Mouse (Mus musculus) cerebellum, adult 11-12 months (tissue): Measurements from ENCODE around the gene L2hgdh.

Experiments used
- DNase-seq: peaks from one replicate; pipeline ENCODE4 v3.0.0; 2022

The L2hgdh gene

DNA sequence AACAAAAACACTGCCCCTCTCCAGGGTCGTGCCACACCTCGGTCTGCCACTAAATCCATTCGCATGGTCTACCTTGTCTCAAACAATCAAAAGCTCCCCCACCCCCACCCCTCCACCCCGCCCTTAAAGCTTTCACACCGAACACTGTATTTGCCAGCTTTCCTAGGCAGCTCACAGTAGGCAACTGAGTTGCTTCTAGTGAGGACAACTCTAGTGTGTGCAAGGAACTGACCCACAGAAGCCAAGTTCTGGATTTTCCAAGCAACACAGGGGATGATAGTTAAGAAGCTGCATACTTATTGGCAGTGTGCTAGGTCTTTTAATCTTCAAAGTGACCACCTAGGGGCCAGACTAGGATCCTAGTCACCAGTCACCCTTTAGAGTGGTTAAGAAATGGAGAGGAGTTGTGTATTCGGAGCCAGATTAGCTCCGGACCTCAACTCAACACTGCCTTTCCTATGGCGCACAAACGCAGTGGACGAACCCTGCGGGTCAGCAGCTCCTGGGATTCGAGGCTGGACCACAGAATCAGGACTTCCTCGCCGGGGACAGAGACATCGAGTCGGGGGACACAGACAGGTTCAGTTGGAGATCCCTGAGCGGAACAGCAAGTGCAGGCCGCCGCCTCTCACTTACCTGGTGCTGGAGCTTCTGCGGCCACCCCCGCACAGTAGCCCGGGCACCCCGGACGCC lies 509 bp downstream of the L2hgdh start:
- DNase-seq, result peak; percentile 17

DNA sequence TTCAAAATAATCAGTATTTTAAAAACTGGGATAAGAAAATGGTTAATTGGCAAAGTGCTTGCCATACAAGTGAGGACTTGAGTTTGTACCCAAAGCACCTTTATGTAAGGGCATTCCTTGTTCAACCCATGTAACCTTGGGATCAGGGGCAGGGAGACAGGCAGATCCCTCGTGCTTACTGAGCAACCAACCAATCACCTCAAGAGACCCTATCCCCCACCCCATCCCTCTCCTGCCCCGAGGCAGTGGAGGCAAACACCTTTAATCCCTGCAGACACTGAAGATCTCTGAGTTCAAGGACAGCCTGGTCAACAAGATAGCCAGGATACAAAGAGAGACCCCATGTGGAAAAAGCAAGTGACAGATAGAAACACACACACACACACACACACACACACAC lies 1.3 kb downstream of the L2hgdh start:
- DNase-seq, result peak; percentile 18

DNA sequence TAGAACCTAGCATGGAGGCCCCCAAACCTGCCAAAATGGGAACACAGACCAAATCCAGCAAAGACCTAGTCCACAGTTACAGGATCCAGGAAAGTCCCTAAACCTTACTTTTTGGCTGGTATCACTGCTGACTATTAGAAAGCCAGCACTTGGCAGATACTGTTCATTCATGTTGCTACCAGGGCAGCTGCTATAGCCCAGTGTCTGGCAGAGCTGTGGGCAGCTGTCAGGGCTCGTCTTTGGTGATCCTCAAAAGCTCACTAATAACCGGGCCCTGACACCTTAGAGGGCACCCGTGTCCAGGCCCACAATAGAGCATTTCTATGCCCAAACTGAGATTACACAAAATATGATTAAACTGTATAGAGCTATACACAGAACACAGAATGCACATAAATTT lies 1.8 kb downstream of the L2hgdh start:
- no peak for DNase-seq

DNA sequence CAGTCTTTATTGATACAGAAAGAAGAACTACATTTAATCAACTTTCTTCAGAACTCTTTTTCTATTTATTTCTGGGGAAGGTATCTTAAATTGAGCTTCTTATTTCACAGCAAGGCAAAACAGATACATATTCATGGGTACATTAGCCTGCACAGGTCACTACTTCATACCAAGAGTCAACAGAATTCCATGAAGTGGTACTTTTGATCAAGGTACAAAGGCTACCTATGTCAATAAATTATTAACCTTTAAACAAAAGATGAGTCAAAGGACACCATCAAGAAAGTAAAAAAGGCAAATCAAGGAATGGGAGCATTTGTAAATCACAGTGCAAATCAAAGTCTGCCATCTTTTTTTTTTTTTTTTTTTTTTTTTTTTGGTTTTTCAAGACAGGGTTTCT lies 11.0 kb downstream of the L2hgdh start:
- no peak for DNase-seq

DNA sequence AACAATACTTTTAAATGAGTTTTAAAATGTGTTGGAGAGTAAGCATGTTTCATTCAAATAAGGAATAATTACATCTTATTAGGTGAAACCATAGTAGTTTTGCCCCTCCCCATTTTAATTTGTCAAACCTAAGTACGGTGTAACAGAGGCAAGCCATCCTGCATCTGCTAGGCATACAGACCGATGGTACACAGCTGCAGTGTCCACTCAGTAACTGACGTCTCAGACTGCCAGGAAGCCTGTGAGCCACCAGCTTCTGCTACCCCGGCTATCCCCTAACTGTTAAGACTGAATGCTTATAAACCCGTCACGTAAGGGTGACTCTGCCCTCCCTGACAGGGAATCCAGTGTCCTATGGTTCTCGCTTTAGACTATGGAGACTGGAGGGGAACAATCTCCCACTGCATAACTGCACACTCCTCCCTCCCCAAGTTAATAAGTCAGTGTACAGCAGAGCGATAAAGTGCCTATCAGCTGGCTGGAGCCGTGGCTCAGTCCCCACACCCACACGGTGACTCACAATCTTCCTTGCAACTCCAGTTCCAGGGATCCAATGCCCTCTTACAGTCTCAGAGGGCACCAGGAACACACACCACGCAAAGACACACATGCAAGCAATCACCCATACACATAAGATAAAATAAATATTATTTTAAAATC lies 19.7 kb downstream of the L2hgdh start:
- DNase-seq, result no peak

DNA sequence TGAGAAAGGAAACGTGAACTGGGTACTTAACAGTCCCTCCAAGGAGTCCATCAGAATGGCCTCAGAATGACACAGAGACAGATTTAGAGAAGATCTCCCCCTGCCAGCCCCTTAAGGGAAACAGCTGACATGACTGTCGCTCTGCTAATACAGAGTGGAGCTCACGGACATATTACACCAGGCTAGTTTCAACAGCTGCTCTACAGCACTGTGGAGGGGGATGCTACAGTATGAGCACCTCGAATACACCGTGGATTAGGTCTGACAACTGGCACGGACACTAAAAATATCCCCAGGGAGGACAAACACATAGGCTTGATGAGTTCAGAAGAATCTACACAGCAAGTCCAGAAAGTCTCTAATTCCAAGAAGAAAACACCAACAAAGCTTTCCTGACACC lies 26.3 kb downstream of the L2hgdh start:
- no peak for DNase-seq

DNA sequence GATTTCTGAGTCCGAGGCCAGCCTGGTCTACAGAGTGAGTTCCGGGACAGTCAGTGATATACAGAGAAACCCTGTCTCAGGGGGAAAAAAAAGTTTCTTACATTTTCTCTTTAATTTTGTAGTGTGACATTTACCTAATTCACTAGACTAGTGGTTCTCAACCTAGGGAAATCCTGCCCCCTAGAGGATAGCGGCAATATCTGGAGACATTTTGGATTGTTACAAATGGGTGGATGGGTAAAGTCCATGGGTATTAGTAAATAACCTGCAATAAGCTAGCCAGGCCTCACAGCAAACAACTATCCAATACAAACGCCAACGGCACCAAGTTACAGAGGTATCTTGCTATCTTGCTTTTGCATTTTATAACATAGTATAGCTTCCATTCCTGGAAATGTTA lies 27.9 kb downstream of the L2hgdh start:
- no peak for DNase-seq

DNA sequence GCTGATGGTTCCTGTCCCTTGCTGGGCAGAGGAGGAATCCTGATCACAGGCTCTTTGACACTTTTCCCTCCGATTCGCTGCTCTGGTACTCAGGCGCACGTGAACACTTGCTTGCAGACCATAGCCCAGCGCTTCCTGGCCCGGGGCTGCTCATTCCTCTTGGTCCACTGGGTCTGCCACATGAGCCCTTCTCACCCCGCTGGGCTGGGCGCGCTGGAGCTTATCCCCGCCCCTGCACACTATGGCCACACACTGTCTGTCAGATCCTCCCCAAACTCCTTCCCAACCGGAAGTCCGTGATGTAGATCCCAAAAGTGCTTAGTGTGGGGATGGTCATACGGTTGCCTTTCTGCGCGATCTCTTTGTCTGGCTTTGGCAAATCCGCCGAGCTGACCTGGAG lies 31.2 kb downstream of the L2hgdh start:
- DNase-seq, result no peak

DNA sequence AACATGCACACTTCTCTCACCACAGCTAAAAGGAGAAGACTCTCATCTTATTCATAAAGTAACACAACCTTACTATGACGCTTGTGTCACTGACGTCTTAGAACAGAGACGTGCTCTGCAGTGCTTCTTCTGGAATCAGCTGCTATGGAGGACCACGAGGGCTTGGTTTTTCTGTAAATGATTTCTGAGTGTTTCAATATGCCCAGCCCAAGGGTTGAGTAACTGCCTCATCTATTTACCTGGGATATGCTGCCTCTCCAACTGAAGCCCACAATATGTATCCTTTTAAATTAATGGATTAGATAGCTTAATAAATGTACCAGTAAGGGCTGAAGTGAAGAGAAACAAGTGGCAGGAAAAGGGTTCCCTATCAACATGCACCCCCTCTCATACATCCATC lies 34.0 kb downstream of the L2hgdh start:
- DNase-seq, result no peak

DNA sequence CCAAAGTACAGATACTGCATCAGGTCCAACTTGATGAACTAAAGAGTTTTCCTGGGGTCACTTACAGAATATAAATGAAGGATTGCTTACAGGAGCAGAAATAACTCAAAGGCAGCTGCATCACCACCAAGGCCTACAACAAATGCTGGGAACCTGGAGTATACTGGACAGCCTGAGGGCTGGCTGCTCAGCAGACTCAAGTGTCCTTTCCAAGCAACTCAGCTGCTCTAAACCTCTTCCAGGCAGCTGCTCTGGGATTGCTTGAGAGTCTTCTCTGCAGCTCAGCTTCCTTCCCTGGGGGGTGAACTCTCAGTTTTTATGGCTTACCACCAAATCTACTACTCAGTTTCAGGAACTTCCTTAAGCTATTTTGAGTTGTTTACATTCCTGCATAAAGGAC lies 35.6 kb downstream of the L2hgdh start:
- DNase-seq, result no peak

DNA sequence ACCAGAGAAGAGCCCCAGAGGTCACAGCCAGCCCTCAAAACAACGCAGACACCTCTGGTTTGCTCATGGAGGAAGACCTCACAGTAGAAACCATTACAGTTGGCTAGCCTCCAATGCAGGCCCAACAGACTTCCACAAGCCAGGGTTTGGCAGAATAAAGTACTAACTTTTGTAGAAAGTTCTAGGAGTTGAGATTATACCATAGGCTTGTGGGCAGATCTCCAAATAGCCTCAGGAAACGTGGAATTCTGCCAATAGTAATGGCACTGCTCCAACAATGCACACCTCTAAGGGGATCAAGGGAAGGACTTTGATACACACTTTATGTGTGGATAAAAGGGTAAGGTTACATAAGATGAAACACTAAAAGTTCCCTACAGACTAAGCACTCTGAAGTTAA lies 36.3 kb downstream of the L2hgdh start:
- DNase-seq, result no peak

DNA sequence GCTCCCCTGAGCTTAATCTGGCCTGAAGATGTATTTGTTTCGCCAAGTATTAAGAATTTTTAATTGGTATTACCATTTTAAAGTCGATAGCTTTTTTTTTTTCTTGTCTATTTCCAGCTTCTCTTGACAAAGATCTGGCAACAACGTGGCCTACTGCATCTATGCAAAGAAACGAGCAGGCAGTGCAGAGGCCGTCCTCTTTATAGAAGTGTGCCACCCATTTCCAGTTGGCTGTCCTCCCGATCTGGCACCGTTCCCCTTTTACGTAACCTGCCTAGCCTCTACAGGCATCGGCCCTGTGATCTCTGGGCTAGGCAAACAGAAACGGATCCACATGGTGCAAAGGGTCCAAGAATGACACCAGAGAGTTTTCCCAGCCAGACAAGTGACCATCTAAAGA lies 41.1 kb downstream of the L2hgdh start:
- DNase-seq, result peak; percentile 92

DNA sequence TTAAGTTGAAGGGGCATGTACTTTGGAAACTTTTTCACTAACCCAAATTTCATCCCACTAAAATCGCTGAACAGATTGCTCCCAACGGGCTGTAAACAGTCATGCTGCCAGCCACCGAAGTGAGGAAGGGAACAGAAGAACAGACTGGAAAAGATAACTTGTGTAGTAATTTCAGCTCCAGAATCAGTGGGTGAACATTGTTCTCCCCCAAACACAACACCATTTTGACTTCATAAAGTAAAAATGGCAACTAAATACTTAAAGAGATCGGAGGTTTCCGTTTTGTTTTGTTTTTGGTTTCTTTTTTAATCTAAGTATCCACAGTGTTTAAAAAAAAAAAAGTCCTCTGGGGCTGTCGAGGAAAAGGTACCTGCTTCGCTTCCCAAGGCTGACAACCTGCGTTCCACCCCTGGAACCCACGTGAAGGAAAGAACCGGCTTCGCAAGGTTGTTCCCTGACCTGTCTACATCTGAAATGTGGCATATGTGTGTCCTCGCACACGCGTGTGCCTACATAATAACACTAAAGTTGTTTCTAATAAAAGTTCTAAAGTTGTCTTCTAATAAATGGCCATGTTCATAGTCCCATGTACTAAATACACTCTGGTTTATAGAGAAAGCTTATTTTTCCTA lies 41.8 kb downstream of the L2hgdh start:
- DNase-seq, result no peak

DNA sequence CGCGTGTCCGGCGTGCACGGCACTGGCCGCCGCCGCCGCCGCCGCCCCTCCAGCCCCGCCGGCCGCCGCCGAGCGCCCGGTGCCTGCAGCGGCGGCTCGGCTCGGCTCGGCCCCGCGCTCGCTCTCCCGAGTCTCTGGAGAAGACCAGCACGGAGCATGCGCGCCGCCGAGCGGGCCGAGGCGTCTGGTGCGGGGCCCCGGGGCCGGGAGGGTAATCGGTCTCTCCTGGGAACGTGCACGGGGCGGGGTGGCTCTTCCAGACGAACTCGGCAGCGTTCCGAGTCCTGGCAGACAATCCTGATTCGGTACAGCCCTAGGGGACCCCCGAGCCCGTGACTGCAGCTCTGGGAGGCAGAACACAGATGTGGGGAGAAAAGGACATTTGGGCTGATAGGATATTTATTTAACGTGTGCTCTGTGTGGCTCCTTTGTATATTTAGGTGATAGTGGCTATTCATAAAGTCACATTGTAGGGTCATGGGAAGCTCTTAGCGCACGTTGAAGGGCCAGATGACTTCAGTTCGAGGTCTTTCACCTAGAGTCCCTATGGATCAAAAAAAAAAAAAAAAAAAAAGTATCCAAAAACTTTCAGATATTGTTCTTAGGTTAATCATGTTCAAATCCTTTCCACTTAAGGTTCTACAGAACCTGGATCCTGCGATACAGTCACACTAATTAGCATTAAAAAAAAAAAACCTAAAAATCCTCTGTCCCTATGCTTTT lies 42.4 kb downstream of the L2hgdh start:
- DNase-seq, result peak; percentile 89

DNA sequence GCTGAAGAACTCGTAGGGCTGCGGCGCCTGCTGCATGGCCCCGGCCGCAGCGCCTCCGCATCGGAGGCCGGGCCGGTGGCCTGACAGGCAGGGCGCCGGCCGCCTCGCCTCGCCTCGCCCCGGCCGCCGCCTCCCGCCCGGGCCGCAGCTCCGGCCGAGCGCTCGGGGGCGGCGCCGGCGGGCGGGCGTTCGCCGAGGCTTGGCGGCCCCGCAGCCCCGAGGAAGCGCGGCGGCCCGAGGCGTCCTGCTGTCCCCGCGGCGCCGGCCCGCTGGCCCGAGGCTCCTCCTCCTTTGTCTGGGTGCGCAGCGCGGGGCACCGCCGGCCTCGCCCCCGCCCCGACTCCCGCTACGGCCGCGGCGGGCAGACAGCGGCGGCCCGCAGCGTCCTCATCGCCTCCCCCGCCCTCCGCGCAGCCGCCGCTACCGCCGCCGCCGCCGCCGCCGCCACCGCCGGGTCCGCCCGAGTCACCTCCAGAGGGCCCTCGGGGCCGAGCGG lies 43.1 kb downstream of the L2hgdh start, which contains the start of gene Sos2:
Sos2 (minus strand) TSS at position 287 of the 496 bp plus-strand sequence.
- DNase-seq, result peak; percentile 78

DNA sequence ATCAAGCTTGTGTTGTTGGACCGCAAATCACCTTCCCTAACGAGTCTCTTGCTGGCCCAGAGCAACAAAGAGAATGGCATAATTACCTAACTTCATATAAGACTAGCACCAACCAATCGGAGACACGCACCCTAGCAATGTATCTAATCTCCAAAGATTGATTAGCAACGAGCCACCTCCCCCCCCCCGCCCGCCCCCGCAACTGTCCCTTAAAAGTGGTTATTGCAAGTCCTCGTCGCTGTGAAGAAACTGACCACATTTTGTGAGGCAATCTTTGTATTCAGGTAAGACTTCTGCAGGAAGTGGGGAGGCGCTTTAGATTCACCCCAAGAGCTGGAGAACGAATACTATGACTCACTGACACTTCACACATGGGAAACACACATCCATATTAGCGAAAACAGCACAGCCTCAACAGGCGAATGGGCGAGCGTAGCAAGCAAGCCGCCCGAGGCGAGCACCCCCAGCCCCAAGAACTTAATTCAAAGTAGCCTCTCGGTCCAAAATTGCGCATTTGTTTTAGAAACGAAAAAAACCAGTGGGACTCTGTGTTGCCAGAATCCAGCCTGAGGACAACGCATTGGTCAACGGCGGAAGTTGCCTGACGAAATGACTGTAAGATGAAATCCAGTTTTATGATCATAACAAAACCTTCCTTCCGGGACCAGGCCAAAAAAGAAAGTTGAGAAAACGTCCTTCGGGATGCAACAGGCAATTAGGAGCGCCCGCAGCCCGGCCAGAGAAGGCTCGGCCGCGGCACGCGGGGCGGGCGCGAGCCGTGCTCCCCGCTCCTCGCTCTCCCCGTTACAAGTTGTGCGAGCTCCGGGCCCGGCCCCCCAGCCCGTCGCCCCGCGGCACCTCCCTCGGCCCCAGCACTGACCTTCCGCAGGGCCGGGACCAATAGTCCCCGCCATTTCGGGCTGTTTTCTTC lies 43.8 kb downstream of the L2hgdh start:
- DNase-seq, result peak; percentile 54

DNA sequence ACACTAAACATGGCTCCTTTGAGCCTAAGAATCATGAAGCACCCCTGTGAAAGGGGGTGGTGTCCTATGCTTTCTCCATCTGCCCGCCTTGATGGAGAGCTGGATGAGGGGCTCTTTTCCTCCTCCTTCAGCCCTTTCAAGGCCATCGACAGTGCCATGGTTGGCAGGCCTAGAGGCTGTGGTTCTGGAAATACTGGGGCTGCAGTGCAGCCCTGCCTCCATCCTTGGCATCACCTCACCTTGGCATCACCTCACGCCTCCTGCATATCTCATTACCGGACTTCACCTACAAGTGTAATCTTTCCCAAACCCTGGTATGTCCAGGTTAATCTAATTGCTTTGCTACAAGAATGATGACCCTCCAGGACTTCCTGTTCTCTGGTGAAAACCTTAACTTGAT lies 48.5 kb downstream of the L2hgdh start:
- DNase-seq, result peak; percentile 41

DNA sequence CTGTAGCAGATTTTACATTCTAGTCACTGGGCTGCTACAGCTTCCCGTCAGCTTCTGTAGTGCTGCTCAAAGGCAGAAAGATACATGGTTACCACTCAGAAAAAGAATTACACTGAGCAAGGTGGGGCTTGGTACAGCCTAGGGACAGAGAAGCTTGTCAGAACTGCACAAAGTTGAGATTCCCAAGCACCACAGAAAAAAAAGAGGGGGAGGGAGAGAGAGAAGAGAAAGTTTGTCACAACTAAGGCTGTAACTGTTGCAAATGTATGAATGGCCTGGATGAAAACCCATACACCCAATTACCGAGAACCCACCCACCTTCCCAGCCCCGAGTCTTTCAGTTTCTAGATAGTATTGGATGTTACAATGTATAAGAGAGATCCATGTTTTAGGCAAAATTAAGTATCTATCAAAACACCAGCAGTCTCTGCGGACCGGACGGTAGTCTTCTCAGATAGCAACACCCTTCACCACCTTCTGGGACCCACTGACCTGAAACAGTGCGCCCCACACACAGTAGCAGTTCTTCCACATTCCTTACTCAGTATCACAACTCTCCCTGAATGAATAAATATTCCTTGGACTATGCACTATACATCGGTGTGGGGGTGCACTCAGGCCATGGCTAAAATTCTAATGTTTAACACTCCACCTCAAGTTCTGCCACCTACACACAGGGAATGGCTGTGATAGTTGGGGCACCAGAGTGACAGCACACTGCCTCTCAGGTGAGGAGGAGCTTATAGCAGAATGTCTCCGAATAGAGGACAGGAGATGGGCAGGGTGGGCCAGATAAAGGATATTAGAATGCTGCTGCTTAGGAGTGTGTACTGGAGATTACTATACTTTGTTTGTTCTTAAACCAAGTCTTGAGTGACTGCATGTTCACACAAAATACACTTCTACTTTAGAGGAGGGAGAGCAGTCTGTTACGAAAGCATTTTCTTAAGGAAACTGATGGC lies 49.8 kb downstream of the L2hgdh start:
- no peak for DNase-seq

DNA sequence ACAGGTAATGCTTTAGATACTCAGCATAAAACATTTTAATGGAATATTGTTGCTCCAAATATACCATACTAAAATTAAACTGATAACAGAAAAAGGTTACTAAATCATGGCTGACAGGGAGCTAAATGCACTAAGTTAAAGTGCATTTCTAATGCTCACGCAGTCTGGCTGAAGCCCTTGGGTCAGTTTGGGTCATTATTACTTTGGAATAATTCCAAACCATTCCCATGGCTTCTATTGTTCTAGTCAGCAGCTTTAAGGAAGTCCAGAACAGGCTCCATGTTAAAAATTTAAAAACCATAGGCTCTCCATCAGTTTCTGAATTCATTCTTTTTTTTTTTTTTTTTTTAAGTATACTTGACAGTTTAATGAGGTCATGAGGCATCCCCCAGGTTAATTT lies 50.5 kb downstream of the L2hgdh start:
- DNase-seq, result no peak

DNA sequence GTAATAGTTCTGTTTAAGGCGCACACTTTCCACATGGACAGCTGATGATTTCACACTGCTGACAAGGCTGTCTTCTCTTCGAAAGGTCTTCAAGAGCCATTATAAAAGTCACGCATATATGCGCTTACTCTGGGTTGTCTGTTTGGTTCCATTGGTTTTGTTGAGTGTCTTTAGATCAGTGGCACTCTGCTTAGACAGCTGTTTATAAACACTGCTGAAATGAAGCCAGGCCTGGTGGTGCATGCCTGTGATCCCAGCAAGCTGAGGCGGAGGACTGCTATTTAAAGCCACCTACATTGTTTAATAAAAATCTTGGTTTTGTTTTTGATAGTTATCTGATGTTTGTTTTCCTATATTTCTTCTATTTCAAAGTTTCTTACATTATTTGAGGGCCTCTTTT lies 58.0 kb downstream of the L2hgdh start:
- no peak for DNase-seq

DNA sequence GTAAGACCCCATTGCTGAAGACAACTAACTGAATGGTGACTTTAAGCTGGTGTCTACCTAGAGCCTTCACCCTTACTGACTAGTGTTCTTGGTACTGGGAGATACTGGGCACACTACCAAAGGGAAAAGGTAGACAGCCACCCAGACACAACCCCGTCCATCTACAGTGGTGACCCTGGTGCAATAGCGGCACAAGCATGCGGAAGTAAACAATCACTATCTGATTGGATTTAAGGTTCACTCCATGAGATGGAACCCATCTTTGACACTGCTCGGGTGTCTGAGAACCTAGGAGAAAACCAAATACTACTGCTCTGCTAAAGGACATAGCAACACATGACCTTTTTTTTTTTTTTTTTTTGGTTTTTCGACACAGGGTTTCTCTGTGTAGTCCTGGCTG lies 63.0 kb downstream of the L2hgdh start:
- DNase-seq, result no peak
